Mouse (Mus musculus) heart, adult 2 months (tissue): ENCODE measurements around the gene Zbtb9.

ENCODE experiments used
- CTCF ChIP-seq: fragments of 200-600 bp; IDR thresholded peaks from 2 replicates; pipeline ENCODE4 v1.8.1; 2022; ENCODE audit warnings: antibody characterized with exemption, mild to moderate bottlenecking, moderate library complexity
- EP300 ChIP-seq: fragments of 200-500 bp; IDR thresholded peaks from 2 replicates; pipeline ENCODE4 v1.6.1; 2011; ENCODE audit warnings: low read depth, low read length, control low read depth; ENCODE audit not compliant: insufficient read depth
- POLR2A ChIP-seq: fragments of 200-500 bp; IDR thresholded peaks from 2 replicates; pipeline ENCODE4 v1.6.1; 2011; ENCODE audit warnings: mild to moderate bottlenecking, low read depth, low read length, control low read depth; ENCODE audit not compliant: insufficient read depth

DNA sequence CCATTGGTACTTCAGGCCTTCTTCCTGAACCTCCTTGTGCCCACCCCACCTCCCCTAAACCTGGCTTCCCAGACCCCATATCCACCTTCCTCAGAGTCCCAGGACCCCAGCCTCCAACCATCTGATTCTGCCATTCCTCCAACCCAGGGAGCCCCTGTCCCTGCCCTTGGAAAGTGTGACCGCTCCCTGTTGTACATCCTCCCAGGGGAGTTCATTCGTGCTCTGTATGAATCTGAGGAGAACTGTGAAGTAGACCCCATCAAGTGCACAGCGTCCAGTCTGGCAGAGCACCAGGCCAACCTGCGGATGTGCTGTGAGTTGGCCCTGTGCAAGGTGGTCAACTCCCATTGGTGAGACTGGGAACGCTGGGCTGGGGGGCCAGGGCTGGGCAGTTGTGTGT lies 15.1 kb upstream of the Zbtb9 start:
- TF ChIP-seq CTCF (no peak), POLR2A (no peak), EP300 (no peak)
